Mouse (Mus musculus) megakaryocyte, embryonic 14.5 days (primary cell): ENCODE data around the gene Gcnt2.

ENCODE experiments used
- FLI1 ChIP-seq: IDR thresholded peaks from 2 replicates; pipeline ENCODE4 v1.6.1; 2012; ENCODE audit warnings: low read length, inconsistent platforms, mixed read lengths
- GATA1 ChIP-seq: IDR thresholded peaks from 3 replicates; pipeline ENCODE4 v1.6.1; 2012; ENCODE audit warnings: mixed read lengths, low read length, inconsistent platforms, borderline replicate concordance

DNA sequence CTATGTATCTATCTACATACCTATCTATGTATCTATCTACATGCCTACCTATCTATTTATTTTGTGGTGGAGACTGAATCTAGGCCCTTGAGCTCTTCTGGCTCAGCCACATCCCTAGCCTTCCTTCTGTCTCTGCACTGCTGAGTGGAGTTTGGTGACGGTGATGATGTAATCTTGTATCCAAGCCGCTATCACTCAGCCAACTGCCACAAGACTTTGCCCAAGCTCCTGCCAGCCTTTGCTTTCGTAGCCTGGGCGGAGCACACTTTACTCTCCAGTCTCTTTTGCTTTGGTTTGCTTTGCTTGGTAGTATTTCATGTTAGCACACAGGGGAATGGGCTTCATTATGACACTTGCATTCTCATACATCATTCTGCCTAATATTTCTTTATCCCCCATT is 11.7 kb upstream of the Gcnt2 start:
- TF ChIP-seq GATA1 (no peak), FLI1 (no peak)
